Mouse (Mus musculus) heart, postnatal 25 days (tissue): ENCODE data around the gene Ifit3b. TPM values are rescaled to one million over a fixed set of nuclear protein-coding genes. Genes with fewer than 3 reads are reported as not detected.
A peak's percentile ranks its signal among the peaks of the same experiment; 100 is the strongest.
"Not testable (repeated sequence)": the region's sequence is repeated elsewhere in the genome, so short reads cannot be mapped to it uniquely, and the experiment has no call there.

Source experiments
- DNase-seq: peaks from one replicate; pipeline ENCODE4 v3.0.0; 2022; ENCODE audit warnings: low spot score
- intact Hi-C: fragments of 180-260 bp; cut with DNase I; formaldehyde crosslinking; loops from one replicate; pipeline ENCODE4 v1.15.1; 2025
- total RNA-seq, 2 experiments: library from RNA; stranded (reverse); gene quantifications; 2 replicates each; pipeline ENCODE4 v1.2.3; 2021

The Ifit3b gene
- total RNA-seq: 1 to 10 TPM; 1.1 TPM

GRCm38 (mm10) chr19:34607237-34608051 lies at the start of gene Ifit3b:
Ifit3b (plus strand) TSS chr19:34607970.
- intact Hi-C loops: not testable (repeated sequence)
- DNase-seq: peak; percentile 44

- intact Hi-C loops: no loop called here
- DNase-seq: no peak
Observed at GRCm38 (mm10) chr19:34562556-34562955, 45.2 kb upstream of the Ifit3b start.

- intact Hi-C loops: no loop called here
- no peak for DNase-seq
Observed at GRCm38 (mm10) chr19:34566178-34566784, 41.5 kb upstream of the Ifit3b start.

GRCm38 (mm10) chr19:34568988-34569895 lies 38.5 kb upstream of the Ifit3b start:
- no peak for DNase-seq
- intact Hi-C loops: no loop called here

- intact Hi-C loops: no loop called here
Observed at GRCm38 (mm10) chr19:34569896-34570476, 37.8 kb upstream of the Ifit3b start.

GRCm38 (mm10) chr19:34571080-34571479 lies 36.7 kb upstream of the Ifit3b start:
- intact Hi-C loops: no loop called here
- no peak for DNase-seq

More at GRCm38 (mm10) chr19:34569896-34570476, 37.8 kb upstream of the Ifit3b start:
- DNase-seq: no peak

- DNase-seq: no peak
- intact Hi-C loops: no loop called here
Observed at GRCm38 (mm10) chr19:34573650-34574049, 34.1 kb upstream of the Ifit3b start.

- intact Hi-C loops: no loop called here
- no peak for DNase-seq
Observed at GRCm38 (mm10) chr19:34577121-34577520, 30.6 kb upstream of the Ifit3b start.

GRCm38 (mm10) chr19:34582696-34583095 lies 25.1 kb upstream of the Ifit3b start:
- DNase-seq, intact Hi-C loops: not testable (repeated sequence)

GRCm38 (mm10) chr19:34583126-34583766 lies 24.5 kb upstream of the Ifit3b start, which contains the start of gene Ifit3:
Ifit3 (plus strand) TSS chr19:34583531.
- intact Hi-C loops, DNase-seq: not testable (repeated sequence)

- DNase-seq, intact Hi-C loops: not testable (repeated sequence)
Observed at GRCm38 (mm10) chr19:34585740-34586458, 21.9 kb upstream of the Ifit3b start.

GRCm38 (mm10) chr19:34587898-34588692 lies 19.7 kb upstream of the Ifit3b start:
- intact Hi-C loops: loop anchor here (2.0 kb wide), 1 partner anchor 17 kb away; no protein-coding TSS in a partner anchor
- not testable (repeated sequence) for DNase-seq

- intact Hi-C loops: loop anchor here (2.0 kb wide), 1 partner anchor 16 kb away; no protein-coding TSS in a partner anchor
- no peak for DNase-seq
Observed at GRCm38 (mm10) chr19:34588959-34589358, 18.8 kb upstream of the Ifit3b start.

- intact Hi-C loops: no loop called here
Observed at GRCm38 (mm10) chr19:34593456-34593855, 14.3 kb upstream of the Ifit3b start.

GRCm38 (mm10) chr19:34594523-34594922 lies 13.2 kb upstream of the Ifit3b start:
- intact Hi-C loops, DNase-seq: not testable (repeated sequence)

More at GRCm38 (mm10) chr19:34593456-34593855, 14.3 kb upstream of the Ifit3b start:
- DNase-seq: no peak

GRCm38 (mm10) chr19:34596811-34597210 lies 11.0 kb upstream of the Ifit3b start:
- no peak for DNase-seq
- intact Hi-C loops: no loop called here

GRCm38 (mm10) chr19:34598341-34598740 lies 9.4 kb upstream of the Ifit3b start:
- no peak for DNase-seq
- intact Hi-C loops: no loop called here

GRCm38 (mm10) chr19:34599250-34599649 lies 8.5 kb upstream of the Ifit3b start:
- intact Hi-C loops, DNase-seq: not testable (repeated sequence)
